Mouse (Mus musculus) spleen, adult 2 months (tissue): ENCODE measurements around the gene Lama4.

Experiments
- CTCF ChIP-seq: fragments of 200-500 bp; IDR thresholded peaks from 2 replicates; pipeline ENCODE4 v1.5.1; 2011; ENCODE audit warnings: mild to moderate bottlenecking, inconsistent platforms; ENCODE audit not compliant: insufficient read depth, insufficient read length, insufficient replicate concordance; ENCODE audit errors: extremely low read depth
- POLR2A ChIP-seq: fragments of 200-500 bp; IDR thresholded peaks from 2 replicates; pipeline ENCODE4 v1.6.1; 2011; ENCODE audit warnings: low read depth, low read length, inconsistent platforms

- TF ChIP-seq CTCF: no peak
- no peak for TF ChIP-seq POLR2A
These were observed 106.7 kb downstream of the Lama4 start for GRCm38 (mm10) chr10:39072048-39072447.
